Mouse (Mus musculus) embryonic facial prominence, embryonic 10.5 days (tissue): ENCODE measurements at regions not wholly inside any gene's neighbourhood (a gene's known extent, or its start where the extent isn't known, plus 50 kb on each side); places are given as distances from the start of the nearest gene placed in this dataset.
A peak's percentile ranks its signal among the peaks of the same experiment; 100 is the strongest.

Experiments used
- DNase-seq: peaks from one replicate; pipeline ENCODE4 v3.0.0-alpha.2; 2017; ENCODE audit warnings: low spot score
- H3K27ac ChIP-seq: fragments of 300-500 bp; sonication (generic); replicated peaks from 2 replicates; pipeline ENCODE4 v1.5.1; 2016; ENCODE audit warnings: mild to moderate bottlenecking
- H3K27me3 ChIP-seq: fragments of 300-500 bp; sonication (generic); replicated peaks from 2 replicates; pipeline ENCODE4 v1.6.1; 2016; ENCODE audit warnings: low read depth, mild to moderate bottlenecking; ENCODE audit not compliant: poor library complexity, severe bottlenecking
- H3K36me3 ChIP-seq: fragments of 300-500 bp; sonication (generic); replicated peaks from 2 replicates; pipeline ENCODE4 v1.6.1; 2016; ENCODE audit warnings: mild to moderate bottlenecking, moderate library complexity
- H3K4me1 ChIP-seq: fragments of 300-500 bp; sonication (generic); 2 replicates; pipeline ENCODE4 v1.6.1; 2016
- H3K4me3 ChIP-seq: fragments of 300-500 bp; sonication (generic); 2 replicates; pipeline ENCODE4 v1.5.1; 2016; ENCODE audit warnings: mild to moderate bottlenecking, moderate library complexity
- H3K9me3 ChIP-seq: fragments of 300-500 bp; sonication (generic); 2 replicates; pipeline ENCODE4 v1.6.1; 2016; ENCODE audit warnings: mild to moderate bottlenecking
- WGBS: fragments of 180-500 bp; shearing (Covaris S2); methylation state at CpG from one replicate; pipeline ENCODE4 v1.1.7; 2016; 5-methylcytosine and 5-hydroxymethylcytosine counted together

- Histone ChIP-seq H3K36me3 (no peaks in the 10 kb centered on the region), H3K4me1 (no peaks in the 10 kb centered on the region), H3K4me3 (no peak overlapping the region), H3K9me3 (no peaks in the 10 kb centered on the region), H3K27ac (no peak overlapping the region), H3K27me3 (no peaks in the 10 kb centered on the region)
- WGBS: 78% methylated on average over 8 of the region's 8 CpGs
- no peak for DNase-seq
Measured at GRCm38 (mm10) chr7:121214181-121214580, 132.7 kb downstream of the Otoa start.

- Histone ChIP-seq H3K27me3 (no peaks in the 10 kb centered on the region), H3K9me3 (no peaks in the 10 kb centered on the region), H3K4me3 (no peak overlapping the region), H3K4me1 (no peaks in the 10 kb centered on the region), H3K36me3 (no peaks in the 10 kb centered on the region), H3K27ac (no peak overlapping the region)
- WGBS: 84% methylated on average over 3 of the region's 3 CpGs
- no peak for DNase-seq
Measured at GRCm38 (mm10) chr7:121215032-121215431, 133.6 kb downstream of the Otoa start.

DNA sequence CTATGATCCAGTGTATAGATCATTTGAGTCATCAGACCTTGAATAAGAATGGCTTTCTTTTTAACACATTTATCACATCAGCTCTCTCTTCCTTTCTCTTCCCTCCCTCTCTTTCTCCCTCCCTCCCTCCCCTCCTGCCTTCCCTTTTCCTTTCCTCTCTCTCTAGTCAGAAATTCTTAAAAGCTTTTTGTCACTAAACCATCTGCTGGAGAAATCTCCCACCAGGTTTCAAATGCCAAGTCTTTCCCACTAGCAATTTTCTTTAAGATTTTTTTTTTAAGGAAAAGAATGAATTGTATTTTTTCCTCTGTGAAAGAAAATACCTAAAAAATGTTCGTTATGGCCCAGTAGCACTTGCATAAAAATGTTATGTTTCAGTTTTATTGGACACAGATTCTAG is 134.3 kb downstream of the Otoa start:
- no peaks in the 10 kb centered on the region for H3K27me3 ChIP-seq
- H3K9me3 ChIP-seq: no peaks in the 10 kb centered on the region
- WGBS: 73% methylated on average over 1 of the region's 1 CpGs
- H3K4me1 ChIP-seq: no peaks in the 10 kb centered on the region
- no peak for DNase-seq
- H3K4me3 ChIP-seq: no peak overlapping the region
- H3K36me3 ChIP-seq: no peaks in the 10 kb centered on the region
- no peak overlapping the region for H3K27ac ChIP-seq

DNA sequence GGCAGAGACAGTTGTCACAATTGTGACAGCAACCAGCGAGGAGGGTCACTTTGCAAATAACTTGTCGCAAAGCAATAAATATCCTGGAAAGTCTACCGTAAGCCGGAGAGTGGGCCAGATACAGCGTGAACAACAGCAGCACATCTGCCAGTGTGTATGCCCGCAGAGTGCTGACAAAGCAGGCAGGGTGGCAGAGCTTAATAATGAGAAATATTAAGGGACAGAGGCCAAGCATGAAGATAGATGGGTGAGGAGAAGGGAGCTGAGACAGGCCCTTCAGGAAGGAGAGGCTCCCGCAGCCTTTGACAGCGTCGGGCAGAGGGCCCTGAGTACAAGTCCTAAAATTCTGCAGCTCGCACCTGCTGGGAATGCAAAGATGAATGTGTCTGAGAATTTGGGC is 136.6 kb downstream of the Otoa start:
- WGBS: 93% methylated on average over 10 of the region's 10 CpGs
- no peaks in the 10 kb centered on the region for H3K36me3 ChIP-seq
- H3K4me1 ChIP-seq: no peaks in the 10 kb centered on the region
- H3K27me3 ChIP-seq: no peaks in the 10 kb centered on the region
- no peak overlapping the region for H3K4me3 ChIP-seq
- H3K9me3 ChIP-seq: no peaks in the 10 kb centered on the region
- DNase-seq: no peak
- H3K27ac ChIP-seq: no peak overlapping the region

DNA sequence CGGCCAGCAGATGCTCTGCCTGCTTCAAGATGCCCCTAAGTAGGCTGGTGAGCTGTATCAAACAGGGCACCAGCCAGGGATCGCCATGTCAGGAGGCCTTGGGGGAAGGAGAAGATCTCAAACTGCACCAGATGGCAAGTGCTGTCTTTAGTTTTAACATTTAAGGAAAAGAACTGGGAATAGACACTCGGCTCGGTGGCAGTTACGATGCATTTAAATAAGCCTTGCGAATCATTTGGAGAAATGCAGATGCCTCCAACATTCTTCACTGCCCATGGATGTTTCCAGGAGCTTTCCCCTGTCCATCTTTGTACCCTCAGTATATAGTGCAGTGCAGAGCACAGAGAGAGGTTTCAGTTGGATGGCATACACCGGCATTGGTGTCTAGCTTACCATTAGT is 139.7 kb downstream of the Otoa start:
- H3K4me1 ChIP-seq: no peaks in the 10 kb centered on the region
- no peak overlapping the region for H3K4me3 ChIP-seq
- no peak overlapping the region for H3K27ac ChIP-seq
- no peaks in the 10 kb centered on the region for H3K27me3 ChIP-seq
- 89% methylated on average over 7 of the region's 7 CpGs for WGBS
- no peaks in the 10 kb centered on the region for H3K9me3 ChIP-seq
- no peaks in the 10 kb centered on the region for H3K36me3 ChIP-seq
- DNase-seq: no peak

GRCm38 (mm10) chr7:121231881-121232280 is 150.4 kb downstream of the Otoa start:
- Histone ChIP-seq H3K4me1 (peaks cover 6% of the 10 kb centered on the region; the same call in 1 of the 2 replicates), H3K36me3 (no peaks in the 10 kb centered on the region), H3K9me3 (no peaks in the 10 kb centered on the region), H3K4me3 (no peak overlapping the region), H3K27ac (no peak overlapping the region), H3K27me3 (no peaks in the 10 kb centered on the region)
- no peak for DNase-seq
- 75% methylated on average over 3 of the region's 3 CpGs for WGBS

- no peak for DNase-seq
- Histone ChIP-seq H3K4me1 (peaks cover 6% of the 10 kb centered on the region; the same call in 1 of the 2 replicates), H3K27me3 (no peaks in the 10 kb centered on the region), H3K27ac (no peak overlapping the region), H3K36me3 (no peaks in the 10 kb centered on the region), H3K9me3 (no peaks in the 10 kb centered on the region), H3K4me3 (no peak overlapping the region)
- 86% methylated on average over 6 of the region's 6 CpGs for WGBS
Measured at GRCm38 (mm10) chr7:121234831-121235230, 153.4 kb downstream of the Otoa start.

DNA sequence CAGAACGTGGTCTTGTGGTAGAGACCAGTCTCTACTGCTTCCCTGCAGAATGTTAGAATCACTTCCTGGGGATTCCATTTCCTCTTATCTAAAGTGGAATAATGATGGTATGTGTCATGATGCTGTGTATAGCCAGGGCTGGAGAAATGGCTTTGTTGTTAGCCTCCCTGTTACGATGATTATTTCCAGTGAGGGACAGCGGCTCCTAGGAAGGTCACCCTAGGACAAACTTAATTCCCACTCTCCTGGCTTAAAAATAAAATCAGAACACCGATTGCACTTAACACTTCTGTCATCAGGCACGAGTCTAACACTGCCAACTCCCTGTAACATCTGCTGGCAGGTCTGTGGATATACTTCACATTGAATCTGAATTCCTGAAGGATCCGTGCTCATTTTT is 151.9 kb upstream of the Hs3st2 start:
- H3K36me3 ChIP-seq: no peaks in the 10 kb centered on the region
- no peaks in the 10 kb centered on the region for H3K9me3 ChIP-seq
- no peak for DNase-seq
- H3K4me1 ChIP-seq: no peaks in the 10 kb centered on the region
- WGBS: 90% methylated on average over 6 of the region's 6 CpGs
- H3K27me3 ChIP-seq: no peaks in the 10 kb centered on the region
- no peak overlapping the region for H3K27ac ChIP-seq
- no peak overlapping the region for H3K4me3 ChIP-seq

DNA sequence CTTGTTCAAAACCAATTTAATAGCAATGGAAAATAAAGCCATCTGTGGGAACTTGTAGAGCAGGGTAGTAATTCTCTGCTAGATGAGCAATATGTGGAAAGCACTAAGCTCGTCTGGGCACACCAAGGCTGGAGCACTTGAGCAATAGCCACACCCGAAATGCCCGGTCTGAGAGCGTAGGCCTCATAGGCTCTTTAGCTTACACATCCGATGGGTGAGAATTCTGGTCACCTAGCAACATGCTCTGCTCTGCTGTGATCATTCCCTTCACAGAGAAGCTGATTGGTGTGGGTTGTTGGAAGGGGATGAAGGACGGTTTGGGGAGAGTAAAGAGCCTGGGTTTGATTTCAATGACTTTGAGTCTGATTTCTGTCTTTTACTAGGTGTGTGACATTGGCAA is 143.8 kb upstream of the Hs3st2 start:
- Histone ChIP-seq H3K4me3 (no peak overlapping the region), H3K27ac (no peak overlapping the region), H3K4me1 (no peaks in the 10 kb centered on the region), H3K27me3 (no peaks in the 10 kb centered on the region), H3K36me3 (no peaks in the 10 kb centered on the region), H3K9me3 (no peaks in the 10 kb centered on the region)
- WGBS: 88% methylated on average over 6 of the region's 6 CpGs
- DNase-seq: no peak

DNA sequence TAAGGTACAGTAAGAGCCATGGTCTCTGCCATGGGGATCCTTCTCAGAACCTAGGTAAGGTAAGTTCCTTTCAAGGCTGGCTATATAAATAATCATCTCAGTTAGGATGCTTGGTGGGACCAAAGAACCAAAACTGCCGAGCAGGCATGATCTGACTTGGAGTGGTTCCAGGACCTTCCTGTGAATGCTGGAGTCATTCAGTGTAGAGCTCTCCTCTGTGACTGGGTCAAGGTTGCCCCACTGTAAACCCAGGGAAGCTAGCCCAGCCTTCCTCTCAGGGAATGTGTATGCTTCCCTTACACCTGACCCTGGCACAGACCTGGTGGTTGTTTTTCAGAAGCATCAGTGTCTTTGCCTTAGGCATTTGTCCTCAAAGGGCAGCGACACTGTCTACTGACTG is 134.2 kb upstream of the Hs3st2 start:
- Histone ChIP-seq H3K27ac (no peak overlapping the region), H3K4me1 (no peaks in the 10 kb centered on the region), H3K27me3 (no peaks in the 10 kb centered on the region; the same call in 1 of the 2 replicates), H3K9me3 (no peaks in the 10 kb centered on the region), H3K36me3 (no peaks in the 10 kb centered on the region), H3K4me3 (no peak overlapping the region)
- DNase-seq: no peak
- WGBS: 84% methylated on average over 2 of the region's 2 CpGs

GRCm38 (mm10) chr7:121258826-121259496 is 132.7 kb upstream of the Hs3st2 start:
- no peaks in the 10 kb centered on the region for H3K9me3 ChIP-seq
- WGBS: 49% methylated on average over 12 of the region's 12 CpGs
- DNase-seq: peak; percentile 47
- no peaks in the 10 kb centered on the region for H3K4me1 ChIP-seq
- H3K36me3 ChIP-seq: no peaks in the 10 kb centered on the region
- no peaks in the 10 kb centered on the region; the same call in 1 of the 2 replicates for H3K27me3 ChIP-seq
- H3K4me3 ChIP-seq: no peak overlapping the region
- H3K27ac ChIP-seq: no peak overlapping the region

- H3K27me3 ChIP-seq: no peaks in the 10 kb centered on the region; the same call in 1 of the 2 replicates
- no peak overlapping the region for H3K27ac ChIP-seq
- no peak overlapping the region for H3K4me3 ChIP-seq
- H3K9me3 ChIP-seq: no peaks in the 10 kb centered on the region
- H3K4me1 ChIP-seq: no peaks in the 10 kb centered on the region
- no peak for DNase-seq
- no peaks in the 10 kb centered on the region for H3K36me3 ChIP-seq
- 94% methylated on average over 21 of the region's 21 CpGs for WGBS
Measured at GRCm38 (mm10) chr7:121259497-121260009, 132.1 kb upstream of the Hs3st2 start.

DNA sequence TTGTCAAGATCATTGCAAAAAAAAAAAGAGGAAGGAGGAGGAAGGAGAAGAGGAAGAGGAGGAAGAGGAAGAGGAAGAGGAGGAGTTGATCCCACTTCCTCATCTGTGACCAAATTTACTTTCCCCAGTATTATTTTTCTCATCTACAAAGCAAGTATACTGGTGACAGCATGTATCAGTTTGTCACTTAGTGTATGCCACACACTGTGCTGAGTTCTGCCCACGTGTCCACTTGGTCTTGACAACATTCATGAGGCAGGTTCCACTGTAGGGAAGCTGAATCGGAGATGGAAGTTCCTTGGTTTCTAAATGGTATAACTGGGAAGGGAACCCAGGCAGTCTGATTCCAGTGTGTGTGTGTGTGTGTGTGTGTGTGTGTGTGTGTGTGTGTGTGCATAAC is 122.3 kb upstream of the Hs3st2 start:
- Histone ChIP-seq H3K4me1 (no peaks in the 10 kb centered on the region), H3K27ac (no peak overlapping the region), H3K4me3 (no peak overlapping the region), H3K27me3 (no peaks in the 10 kb centered on the region), H3K36me3 (no peaks in the 10 kb centered on the region), H3K9me3 (no peaks in the 10 kb centered on the region)
- no peak for DNase-seq
- WGBS: 73% methylated on average over 2 of the region's 2 CpGs
